Mouse (Mus musculus): ENCODE results near the gene Opcml.

Opcml gene

DNA sequence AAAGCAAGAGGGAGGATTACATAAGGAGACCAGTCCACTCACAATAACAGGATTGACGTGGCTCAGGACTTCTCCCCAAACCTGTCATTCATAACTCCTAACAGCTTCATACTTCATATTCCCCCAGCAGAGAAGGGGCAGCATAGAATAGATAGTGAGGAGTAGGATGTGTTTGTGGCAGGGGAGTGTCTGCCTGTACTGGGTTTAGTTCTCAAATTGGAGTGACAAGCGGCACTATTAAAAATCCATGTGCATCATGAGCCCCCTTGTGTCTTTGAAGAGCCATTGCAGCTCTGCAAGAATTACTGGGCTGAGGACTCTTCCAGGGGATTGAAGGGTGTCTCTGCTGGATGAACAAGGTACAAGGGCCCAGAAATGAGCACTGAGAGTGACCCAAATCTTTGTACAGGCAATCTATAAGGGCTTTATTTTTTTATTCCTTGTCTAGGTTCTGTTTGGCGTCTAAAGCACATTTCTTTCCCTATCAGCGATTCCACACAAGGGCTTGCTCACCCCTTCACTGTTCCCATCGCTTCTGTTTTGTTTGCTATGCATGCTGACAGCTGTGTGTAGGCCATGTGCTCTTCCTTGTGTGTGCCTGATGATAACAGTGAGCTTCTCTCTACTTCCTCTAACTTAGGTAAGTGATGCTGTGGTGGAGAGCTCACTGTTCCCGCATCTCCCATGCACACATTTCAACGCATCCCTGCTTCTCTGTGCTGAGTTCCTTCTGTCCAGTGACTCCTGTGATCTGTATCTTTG, 457.3 kb downstream of the Opcml start:
- DNase-seq (ENCODE audit: low spot score in 2 of 2): peak; percentile 35 to 45

- no peak for DNase-seq (ENCODE audit: low spot score in 2 of 2)
Observed at GRCm38 (mm10) chr9:28251341-28251740, 460.8 kb downstream of the Opcml start.

DNA sequence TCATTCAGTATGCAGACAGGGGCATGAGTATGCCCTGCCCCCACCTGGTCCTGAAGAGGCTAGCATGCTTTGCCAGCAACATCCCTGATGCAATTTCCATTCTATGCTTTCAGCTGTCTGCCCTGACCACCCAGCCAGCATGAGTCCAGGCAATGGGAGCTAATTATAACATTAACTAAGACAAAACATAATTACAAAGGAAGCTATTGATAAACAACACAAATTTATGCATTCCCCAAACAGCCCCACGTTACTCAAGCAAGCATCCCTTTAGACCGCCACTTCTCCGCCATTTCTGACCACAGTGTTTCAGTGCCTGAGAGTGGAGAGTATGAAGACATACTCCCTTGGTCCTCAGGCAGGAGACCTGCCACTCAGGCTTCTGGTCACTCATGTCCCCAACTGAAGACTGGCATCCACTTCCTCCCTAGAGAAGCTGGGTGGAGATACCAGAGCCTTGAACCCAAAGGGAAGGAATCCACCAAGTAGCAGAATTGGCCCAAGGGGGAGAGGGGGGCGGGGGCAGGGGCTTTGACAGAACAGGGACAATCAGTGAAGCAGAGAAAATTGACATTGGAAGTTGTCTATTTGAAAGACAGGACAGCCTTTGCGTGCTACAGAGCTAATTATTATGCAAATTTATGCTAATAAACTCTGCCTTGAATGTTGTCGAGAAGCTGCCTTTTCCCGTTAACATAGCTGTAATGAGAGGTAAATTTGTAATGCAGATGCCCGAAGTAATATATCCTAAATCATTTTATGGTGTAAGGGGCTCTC, 464.7 kb downstream of the Opcml start:
- no peak for DNase-seq (ENCODE audit: low spot score in 2 of 2)

- no peak for DNase-seq (ENCODE audit: low spot score in 2 of 2)
Observed at GRCm38 (mm10) chr9:28255905-28256268, 465.3 kb downstream of the Opcml start.

DNA sequence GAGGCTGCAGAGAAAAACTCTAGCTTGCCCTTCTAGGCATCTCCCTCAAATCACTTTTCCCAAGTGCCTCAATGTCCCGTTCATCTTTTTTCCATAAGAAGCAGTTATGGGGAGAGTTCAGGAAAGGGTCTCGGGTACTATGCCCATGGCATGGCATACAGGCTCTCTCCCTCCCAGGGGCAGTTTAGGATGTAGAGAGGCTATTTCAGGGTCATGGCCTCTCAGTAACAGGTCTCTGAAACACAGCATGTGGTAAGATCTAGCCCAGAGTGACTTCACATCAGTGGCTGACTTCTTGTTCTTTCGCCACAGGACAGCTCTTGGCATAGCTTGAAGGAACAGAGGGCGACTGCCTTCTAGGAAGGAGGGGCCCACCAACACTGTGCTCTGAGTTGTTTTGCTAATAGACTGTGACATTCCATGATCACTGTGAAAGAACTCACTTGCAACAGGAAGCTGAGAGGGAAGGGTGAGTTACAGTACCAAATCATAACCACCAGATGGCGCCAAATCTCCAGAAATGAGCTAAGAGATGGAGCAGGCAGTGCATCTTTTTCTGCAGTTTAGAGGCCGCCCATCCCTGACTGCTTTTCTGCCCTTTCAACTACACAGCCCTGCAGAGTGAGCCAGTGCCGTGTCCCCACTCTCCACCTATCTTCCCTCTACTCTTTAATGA, 470.6 kb downstream of the Opcml start:
- DNase-seq (ENCODE audit: low spot score in 2 of 2): peak; percentile 79 to 85

- no peak for DNase-seq (ENCODE audit: low spot score in 2 of 2)
Observed at GRCm38 (mm10) chr9:28262021-28262420, 471.4 kb downstream of the Opcml start.

DNA sequence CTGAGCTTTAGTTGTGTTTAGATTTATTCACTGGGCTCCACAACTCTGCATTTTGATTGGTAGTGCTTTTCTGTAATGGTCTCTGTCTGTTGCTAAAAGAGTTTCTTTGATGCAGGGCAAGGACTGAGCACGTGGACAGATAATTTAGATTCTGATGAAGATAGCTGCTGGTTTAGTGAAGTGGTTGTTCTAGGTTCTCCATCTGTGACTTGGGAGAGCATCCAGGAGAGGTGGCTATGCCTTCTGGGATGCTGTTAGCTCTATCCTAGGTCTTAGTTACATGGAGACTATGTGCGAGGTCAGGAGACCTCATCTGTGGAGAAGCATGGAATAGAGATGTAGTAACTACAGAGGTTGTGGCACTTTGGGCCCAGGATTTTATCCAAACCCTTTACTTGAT, 472.3 kb downstream of the Opcml start:
- no peak for DNase-seq (ENCODE audit: low spot score in 2 of 2)

- peak in 1 of 2 experiments; percentile 62 for DNase-seq (ENCODE audit: low spot score in 2 of 2)
Observed at GRCm38 (mm10) chr9:28264761-28265160, 474.2 kb downstream of the Opcml start.

DNA sequence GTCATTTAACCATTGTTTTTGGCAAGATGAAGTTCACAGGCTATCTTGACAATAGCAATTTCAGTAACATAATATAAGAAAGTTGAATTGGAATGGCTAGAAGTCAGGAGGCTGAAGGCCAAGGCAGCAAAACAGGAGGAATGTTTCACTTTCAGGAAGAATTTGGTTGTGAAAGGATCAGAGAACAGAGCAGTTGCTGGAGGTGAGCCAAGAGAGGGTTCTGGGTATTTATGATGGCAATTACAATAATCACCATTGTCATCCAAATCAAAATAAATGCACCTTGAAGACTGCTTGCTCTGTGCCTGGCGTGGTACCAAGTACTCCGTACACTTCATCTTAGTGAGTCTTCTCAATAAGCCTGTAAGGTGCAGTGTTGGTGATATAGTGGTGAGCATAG, 483.2 kb downstream of the Opcml start:
- no peak for DNase-seq (ENCODE audit: low spot score in 2 of 2)

DNA sequence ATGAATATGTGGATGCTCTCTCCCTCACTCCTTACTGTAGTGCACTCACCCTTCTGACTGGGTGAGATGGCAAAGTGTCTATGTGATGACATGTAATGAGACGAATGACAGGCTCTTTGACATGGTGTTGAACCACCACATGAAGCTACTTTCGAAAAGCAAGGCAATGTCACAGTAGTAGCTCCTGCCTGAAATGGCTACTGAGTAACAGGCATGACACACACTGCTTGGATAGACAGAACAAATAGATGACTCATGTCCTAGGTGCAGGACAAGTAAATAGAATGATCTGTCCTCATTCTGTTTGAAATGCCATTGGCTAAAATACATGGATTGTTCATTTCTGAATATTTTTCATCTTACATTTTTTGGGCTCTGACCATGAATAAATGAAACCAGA, 488.0 kb downstream of the Opcml start:
- DNase-seq (ENCODE audit: low spot score in 2 of 2): no peak

DNA sequence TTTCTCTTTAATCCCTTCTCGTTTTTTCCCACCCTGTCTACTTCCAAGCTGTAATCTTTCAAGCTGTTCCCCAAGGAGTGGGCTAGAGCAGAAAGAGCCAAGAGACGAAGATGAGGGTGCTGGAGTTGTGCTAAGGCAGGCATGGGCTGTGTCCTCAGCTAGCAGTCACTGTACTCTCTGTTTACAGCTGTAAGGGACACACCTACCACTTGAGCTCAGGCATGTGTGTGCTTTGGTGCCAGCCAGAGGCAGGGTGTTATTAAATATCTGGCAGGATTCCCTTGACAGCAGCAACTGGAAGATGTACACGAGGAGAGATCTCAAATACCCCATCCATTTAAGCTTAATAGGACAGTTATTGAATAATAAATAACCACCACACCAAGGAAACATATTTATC, 490.4 kb downstream of the Opcml start:
- no peak for DNase-seq (ENCODE audit: low spot score in 2 of 2)

GRCm38 (mm10) chr9:28281571-28281970, 491.0 kb downstream of the Opcml start:
- DNase-seq (ENCODE audit: low spot score in 2 of 2): no peak

DNA sequence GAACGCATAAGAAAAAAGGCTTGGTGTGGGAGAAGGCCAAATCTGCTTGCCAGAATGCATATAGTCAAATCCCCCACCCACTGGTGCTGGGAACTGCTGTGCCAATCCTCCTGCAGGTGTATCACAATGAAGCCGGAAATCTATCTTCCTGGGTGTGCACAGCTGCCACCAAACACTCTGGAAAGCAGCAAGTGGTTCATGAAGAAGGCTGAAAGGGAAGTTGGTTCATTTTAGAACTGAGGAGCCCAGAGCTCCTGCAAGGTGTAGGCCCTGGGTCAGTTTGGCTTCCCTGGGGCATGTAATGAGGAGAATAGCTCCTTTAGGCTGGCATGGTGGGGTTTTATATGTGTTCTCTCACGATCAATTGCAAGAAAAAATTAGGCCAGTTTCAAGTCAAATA, 494.4 kb downstream of the Opcml start:
- DNase-seq (ENCODE audit: low spot score in 2 of 2): no peak

GRCm38 (mm10) chr9:28286384-28286783, 495.8 kb downstream of the Opcml start:
- no peak for DNase-seq (ENCODE audit: low spot score in 2 of 2)

DNA sequence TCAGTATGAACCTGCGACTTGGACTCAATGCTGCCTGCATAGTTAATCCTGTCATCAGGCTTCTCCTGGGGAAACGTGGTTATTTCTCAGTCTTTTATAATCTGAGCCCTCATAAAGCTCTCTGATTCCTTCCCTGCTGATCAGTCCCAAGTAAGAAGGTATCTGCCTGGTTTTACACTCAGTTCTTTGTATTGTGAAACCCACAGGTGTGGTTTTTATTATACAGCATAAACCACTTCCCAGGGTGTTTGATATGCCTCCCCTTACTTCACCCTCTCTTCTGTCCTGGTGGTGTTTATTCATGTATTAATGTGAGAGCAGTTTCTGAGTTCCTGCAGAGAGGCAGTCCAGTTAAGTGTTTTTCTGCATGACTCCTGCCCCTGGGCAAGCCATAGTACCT, 496.9 kb downstream of the Opcml start:
- DNase-seq (ENCODE audit: low spot score in 2 of 2): no peak

GRCm38 (mm10) chr9:28289696-28290330, 499.2 kb downstream of the Opcml start:
- DNase-seq (ENCODE audit: low spot score in 2 of 2): peak; percentile 35 to 45

DNA sequence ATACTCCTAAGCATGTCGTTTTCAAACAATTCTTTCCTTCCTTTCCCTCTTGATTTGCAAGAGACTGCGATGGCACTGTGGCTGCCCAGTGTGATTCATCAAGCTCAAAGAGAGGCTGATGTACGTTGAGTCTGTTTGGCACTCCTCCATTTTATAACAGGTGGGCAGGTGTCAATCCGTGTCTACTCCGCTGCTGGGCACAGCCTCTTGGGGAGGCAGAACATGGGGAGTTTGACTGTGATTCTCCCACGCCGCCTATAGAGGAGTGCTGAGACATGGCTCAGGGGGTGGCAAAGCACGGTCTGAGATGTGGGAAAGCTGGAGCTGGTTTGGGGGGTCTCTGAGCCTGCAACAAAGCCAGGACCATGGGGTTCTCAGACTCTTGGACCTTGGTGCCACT, 513.1 kb downstream of the Opcml start:
- DNase-seq (ENCODE audit: low spot score in 2 of 2): no peak

DNA sequence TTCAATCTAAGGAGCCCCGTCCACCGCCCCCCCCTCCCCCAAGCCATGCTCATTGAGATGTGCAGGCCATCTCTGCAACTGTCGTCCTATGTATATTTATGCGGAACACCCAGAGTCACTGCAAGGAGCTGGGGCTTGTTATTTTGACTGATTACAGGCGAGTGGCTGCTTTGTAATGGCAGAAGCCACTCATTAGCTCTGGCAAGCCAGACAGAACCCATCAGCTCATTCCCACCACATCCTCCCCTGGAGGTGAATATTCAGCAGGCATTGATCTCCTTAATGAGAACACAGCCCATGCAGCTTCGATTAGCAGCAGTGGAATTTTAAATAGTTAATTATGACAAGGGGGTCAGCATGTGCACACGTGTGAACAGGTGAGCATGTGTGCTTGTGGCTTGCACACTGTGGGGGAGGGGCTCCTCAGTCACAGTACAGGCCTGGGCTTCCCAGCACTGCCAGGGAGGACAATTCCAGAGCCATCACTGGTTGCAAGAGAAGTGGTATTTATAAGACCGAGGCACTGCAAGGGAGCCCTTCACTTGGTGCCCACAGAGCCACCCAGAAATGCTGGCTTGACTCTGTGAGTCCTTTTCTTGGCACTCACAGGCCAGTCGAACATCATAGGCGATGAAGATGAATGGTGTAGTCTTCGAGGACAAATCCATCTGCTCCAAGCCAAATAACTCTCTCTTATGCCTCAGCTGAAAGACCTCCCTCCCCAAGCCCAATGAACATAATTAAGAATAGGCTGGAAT, 516.0 kb downstream of the Opcml start:
- DNase-seq (ENCODE audit: low spot score in 2 of 2): no peak

DNA sequence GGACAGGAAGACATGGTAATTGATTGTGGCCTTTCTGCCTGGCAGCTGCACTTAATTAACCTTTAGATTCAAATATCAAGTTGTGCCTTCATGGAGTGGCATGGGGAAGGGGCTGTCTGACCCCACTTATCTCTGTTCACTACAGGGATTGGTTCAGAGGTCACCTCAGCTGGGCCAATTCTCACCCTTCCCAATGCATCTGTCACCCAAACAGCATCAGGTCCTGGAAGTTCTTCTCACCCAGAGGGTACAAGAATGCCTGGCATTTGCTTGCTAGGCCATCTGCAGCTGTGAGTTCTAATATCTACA, 516.5 kb downstream of the Opcml start:
- DNase-seq (ENCODE audit: low spot score in 2 of 2): no peak

DNA sequence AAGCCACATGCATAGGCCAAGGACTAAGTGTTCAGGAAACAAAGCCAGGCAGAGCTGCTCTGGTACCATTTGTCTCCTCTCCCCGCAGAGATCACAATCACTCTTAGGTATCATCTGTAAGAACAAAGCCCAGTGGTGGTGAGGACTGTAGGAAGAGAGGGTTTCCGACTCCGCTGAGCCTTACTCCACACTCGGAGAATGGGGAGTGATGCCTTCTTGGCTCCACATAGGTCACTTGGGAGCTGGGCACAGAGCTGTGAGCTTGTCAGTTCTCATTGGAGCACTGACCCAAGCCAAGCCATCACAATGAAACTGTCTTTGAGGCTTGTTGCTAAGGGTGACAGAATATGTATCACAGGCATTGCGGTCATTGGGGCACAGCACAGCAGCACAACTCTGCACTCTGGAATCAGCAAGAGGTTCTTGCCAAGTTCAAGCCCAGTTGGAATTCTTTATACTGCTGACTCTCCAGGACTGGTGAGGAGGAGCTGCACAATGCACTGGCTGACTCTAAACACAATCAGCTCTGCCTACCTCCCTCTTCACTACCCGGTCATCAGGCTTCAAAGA, 517.0 kb downstream of the Opcml start:
- DNase-seq (ENCODE audit: low spot score in 2 of 2): no peak

- no peak for DNase-seq (ENCODE audit: low spot score in 2 of 2)
Observed at GRCm38 (mm10) chr9:28317881-28318280, 527.3 kb downstream of the Opcml start.

Data from right cerebral cortex, postnatal 10 days (tissue).